Mouse (Mus musculus) MEL (cell line): ENCODE results near the gene Srsf6.

Experiments used
- CHD1 ChIP-seq: IDR thresholded peaks from 2 replicates; pipeline ENCODE4 v1.6.1; 2012; ENCODE audit warnings: low read depth, mild to moderate bottlenecking, inconsistent platforms, low read length, improper control_type of control experiment
- CHD2 ChIP-seq: IDR thresholded peaks from 2 replicates; pipeline ENCODE4 v1.6.1; 2011; ENCODE audit warnings: low read length, improper control_type of control experiment
- CTCF ChIP-seq, 3 experiments: IDR thresholded peaks in 2 of 3; conservative IDR thresholded peaks in 1 of 3; 2 replicates each; pipeline ENCODE4 v1.5.1; 2011 to 2012; ENCODE audit warnings: low read length in 3 of 3, low read depth in 2 of 3, mild to moderate bottlenecking in 2 of 3, improper control_type of control experiment in 1 of 3, inconsistent platforms in 1 of 3, mixed read lengths in 1 of 3, moderate library complexity in 1 of 3; ENCODE audit not compliant: control insufficient read depth in 1 of 3, insufficient read depth in 1 of 3, poor library complexity in 1 of 3, severe bottlenecking in 1 of 3
- EP300 ChIP-seq, 2 experiments: IDR thresholded peaks; 2 replicates each; pipeline ENCODE4 v1.6.1; 2011; ENCODE audit warnings: improper control_type of control experiment in 2 of 2, low read length in 2 of 2, low read depth in 1 of 2, mild to moderate bottlenecking in 1 of 2
- GATA1 ChIP-seq: IDR thresholded peaks from 2 replicates; pipeline ENCODE4 v1.6.1; 2011; ENCODE audit warnings: low read depth, low read length, improper control_type of control experiment
- MAFK ChIP-seq: IDR thresholded peaks from 2 replicates; pipeline ENCODE4 v1.6.1; 2011; ENCODE audit warnings: low read depth, mild to moderate bottlenecking, low read length, improper control_type of control experiment, borderline replicate concordance
- MAZ ChIP-seq: IDR thresholded peaks from 2 replicates; pipeline ENCODE4 v1.6.1; 2012; ENCODE audit warnings: low read depth, mild to moderate bottlenecking, inconsistent platforms, low read length, improper control_type of control experiment
- MXI1 ChIP-seq: IDR thresholded peaks from 2 replicates; pipeline ENCODE4 v1.6.1; 2011; ENCODE audit warnings: mild to moderate bottlenecking, low read depth, low read length, improper control_type of control experiment
- MYC ChIP-seq: IDR thresholded peaks from 2 replicates; pipeline ENCODE4 v1.6.1; 2011; ENCODE audit warnings: low read depth, mild to moderate bottlenecking, low read length, improper control_type of control experiment, moderate library complexity
- POLR2A ChIP-seq, 2 experiments: IDR thresholded peaks; 2 replicates each; pipeline ENCODE4 v1.6.1; 2011 to 2012; ENCODE audit warnings: low read length in 2 of 2, mild to moderate bottlenecking in 2 of 2, control low read depth in 1 of 2, improper control_type of control experiment in 1 of 2, low read depth in 1 of 2, moderate library complexity in 1 of 2; ENCODE audit not compliant: control insufficient read depth in 1 of 2, insufficient read depth in 1 of 2, poor library complexity in 1 of 2
- POLR2AphosphoS5 ChIP-seq: IDR thresholded peaks from 2 replicates; pipeline ENCODE4 v1.6.1; 2012; ENCODE audit warnings: low read depth, borderline replicate concordance, mild to moderate bottlenecking, inconsistent platforms, low read length, moderate library complexity, mixed read lengths
- USF1 ChIP-seq: IDR thresholded peaks from 2 replicates; pipeline ENCODE4 v1.6.1; 2014; ENCODE audit warnings: low read depth, mild to moderate bottlenecking, inconsistent platforms, low read length, improper control_type of control experiment, moderate library complexity
- USF2 ChIP-seq, 2 experiments: IDR thresholded peaks; 2 replicates each; pipeline ENCODE4 v1.6.1; 2011 to 2012; ENCODE audit warnings: improper control_type of control experiment in 2 of 2, low read length in 2 of 2, borderline replicate concordance in 1 of 2, inconsistent platforms in 1 of 2, low read depth in 1 of 2, mild to moderate bottlenecking in 1 of 2; ENCODE audit not compliant: insufficient read depth in 1 of 2
- ZC3H11A ChIP-seq: IDR thresholded peaks from 2 replicates; pipeline ENCODE4 v1.6.1; 2012; ENCODE audit warnings: low read depth, mild to moderate bottlenecking, inconsistent platforms, low read length, improper control_type of control experiment

DNA sequence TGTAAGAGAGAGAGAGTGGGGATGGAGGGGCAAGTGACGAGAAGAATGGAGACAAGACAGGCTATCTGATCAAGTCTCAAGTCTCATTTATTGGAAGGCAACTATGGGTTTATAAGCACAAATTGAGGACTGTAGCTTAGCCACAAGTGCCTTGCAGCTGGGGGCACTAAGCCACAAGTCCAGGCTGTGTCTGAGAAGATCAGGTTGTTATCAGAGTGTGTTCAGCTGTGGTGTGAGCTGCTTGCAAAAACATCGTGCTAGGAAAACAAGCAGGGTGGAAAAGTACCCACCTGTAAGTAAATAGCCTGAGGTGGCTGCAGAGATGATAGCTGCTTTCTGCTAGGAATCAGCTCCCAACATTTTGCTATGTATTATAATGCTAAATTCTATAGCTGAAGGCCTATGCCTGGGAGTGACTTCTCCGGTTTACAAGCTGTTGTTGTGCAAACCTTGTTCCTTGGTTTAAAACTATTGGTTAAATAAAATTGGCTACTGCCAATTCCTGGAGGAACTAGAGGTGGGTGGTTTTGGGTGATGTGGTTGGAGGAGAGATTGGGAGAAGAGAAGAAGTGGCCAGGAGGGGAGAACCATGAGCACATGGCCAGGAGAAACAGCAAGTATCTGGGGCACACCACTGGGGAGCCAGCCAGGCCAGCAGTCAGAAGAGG lies 3.3 kb upstream of the Srsf6 start:
- no peak for TF ChIP-seq ZC3H11A
- TF ChIP-seq GATA1: peak; percentile 61
- TF ChIP-seq CTCF (IDR thresholded peaks at IDR 0.05 in 2 of 3, conservative IDR thresholded peaks at IDR 0.05 in 1 of 3; ENCODE audit: control insufficient read depth in 1 of 3, insufficient read depth in 1 of 3, low read depth in 2 of 3, low read length in 3 of 3, poor library complexity in 1 of 3, severe bottlenecking in 1 of 3): no peak
- TF ChIP-seq USF1: no peak
- no peak for TF ChIP-seq CHD2
- TF ChIP-seq MAFK: no peak
- TF ChIP-seq POLR2A (IDR thresholded peaks at IDR 0.05; ENCODE audit: control insufficient read depth in 1 of 2, insufficient read depth in 1 of 2, low read depth in 1 of 2, low read length in 2 of 2, poor library complexity in 1 of 2): no peak
- no peak for TF ChIP-seq POLR2AphosphoS5
- peak in 1 of 2 experiments; percentile 36; a peak in 1 of 4 replicates for TF ChIP-seq EP300 (IDR thresholded peaks at IDR 0.05; ENCODE audit: low read depth in 1 of 2, low read length in 2 of 2)
- TF ChIP-seq MXI1: no peak
- TF ChIP-seq MAZ: no peak
- no peak for TF ChIP-seq USF2 (IDR thresholded peaks at IDR 0.05; ENCODE audit: borderline replicate concordance in 1 of 2, insufficient read depth in 1 of 2, low read depth in 1 of 2, low read length in 2 of 2)
- TF ChIP-seq CHD1: no peak
- TF ChIP-seq MYC: no peak
